Mouse (Mus musculus) midbrain, embryonic 13.5 days (tissue): ENCODE results near the gene Supt5. TPM values are rescaled to one million over a fixed set of nuclear protein-coding genes. Genes with fewer than 3 reads are reported as not detected.

Experiments
- ATAC-seq: fragments of 200-750 bp; cut with Nextera tagmentation; 2 replicates; pipeline ENCODE4 v1.8.0; 2017; ENCODE audit warnings: mild to moderate bottlenecking, moderate TSS enrichment, moderate library complexity
- H3K27ac ChIP-seq: fragments of 300-500 bp; sonication (generic); 2 replicates; pipeline ENCODE4 v1.5.1; 2015; ENCODE audit warnings: inconsistent platforms, mild to moderate bottlenecking, moderate library complexity
- H3K27me3 ChIP-seq: fragments of 300-500 bp; sonication (generic); 2 replicates; pipeline ENCODE4 v1.6.1; 2015; ENCODE audit warnings: mild to moderate bottlenecking, inconsistent platforms
- H3K36me3 ChIP-seq: fragments of 300-500 bp; sonication (generic); 2 replicates; pipeline ENCODE4 v1.6.1; 2015; ENCODE audit warnings: mild to moderate bottlenecking, inconsistent platforms
- H3K4me1 ChIP-seq: fragments of 300-500 bp; sonication (generic); replicated peaks from 2 replicates; pipeline ENCODE4 v1.6.1; 2015; ENCODE audit warnings: inconsistent platforms
- H3K4me2 ChIP-seq: fragments of 300-500 bp; sonication (generic); replicated peaks from 2 replicates; pipeline ENCODE4 v1.6.1; 2015; ENCODE audit warnings: moderate library complexity, mild to moderate bottlenecking, inconsistent platforms
- H3K4me3 ChIP-seq: fragments of 300-500 bp; sonication (generic); replicated peaks from 2 replicates; pipeline ENCODE4 v1.5.1; 2015; ENCODE audit warnings: mild to moderate bottlenecking, inconsistent platforms
- H3K9ac ChIP-seq: fragments of 300-500 bp; sonication (generic); replicated peaks from 2 replicates; pipeline ENCODE4 v1.6.1; 2015; ENCODE audit warnings: mild to moderate bottlenecking, inconsistent platforms
- H3K9me3 ChIP-seq: fragments of 300-500 bp; sonication (generic); 2 replicates; pipeline ENCODE4 v1.6.1; 2016; ENCODE audit warnings: mild to moderate bottlenecking, inconsistent platforms
- WGBS: fragments of 180-500 bp; shearing (Covaris S2); methylation state at CpG from one replicate; pipeline ENCODE4 v1.1.7; 2015; 5-methylcytosine and 5-hydroxymethylcytosine counted together
- polyA plus RNA-seq: library from polyadenylated mRNA; unstranded; fragments of >200 nt; fragmentation: Nextera tagmentation; extraction: Ambion mirVana; gene quantifications from 2 replicates; pipeline ENCODE4 v1.2.1, GENCODE M21; 2015

Gene Supt5
- polyA plus RNA-seq, 1 experiment from 2014 or later, result 98.8 TPM

GRCm38 (mm10) chr7:28311151-28311925 lies 27.2 kb downstream of the Supt5 start:
- Histone ChIP-seq H3K9me3 (no peaks in the 10 kb centered on the region), H3K9ac (peak overlapping the region; percentile 87), H3K4me3 (peak overlapping the region; percentile 85), H3K36me3 (peaks cover 63% of the 10 kb centered on the region), H3K4me1 (peaks cover 32% of the 10 kb centered on the region), H3K27me3 (no peaks in the 10 kb centered on the region), H3K4me2 (peak overlapping the region; percentile 92), H3K27ac (peak overlapping the region; percentile 81)
- WGBS, result 6% methylated on average over 35 of the region's 35 CpGs
- ATAC-seq, result peak; percentile 68

DNA sequence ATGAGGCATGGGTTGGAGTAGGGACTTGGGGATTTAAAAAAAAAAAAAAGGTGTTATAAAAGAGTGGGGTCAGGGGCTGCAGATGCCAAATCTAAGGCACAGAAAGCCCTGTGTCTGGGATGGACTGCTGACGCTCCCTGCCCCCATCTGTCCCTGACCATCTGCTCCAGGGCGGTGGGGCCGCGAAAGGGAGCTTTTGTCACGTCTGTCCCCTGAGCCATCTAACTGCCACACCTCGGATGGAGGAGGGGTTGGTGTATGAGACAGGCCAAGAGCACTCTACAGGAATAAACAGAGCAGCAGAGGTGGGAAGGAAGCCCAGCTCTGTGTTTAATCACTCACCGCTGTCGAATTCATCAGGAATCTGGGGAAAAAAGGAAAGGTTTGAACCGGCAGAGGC lies 28.8 kb downstream of the Supt5 start:
- no peaks in the 10 kb centered on the region for H3K9me3 ChIP-seq
- H3K36me3 ChIP-seq, result peaks cover 63% of the 10 kb centered on the region
- 48% methylated on average over 9 of the region's 9 CpGs for WGBS
- no peak for ATAC-seq
- peaks cover 32% of the 10 kb centered on the region for H3K4me1 ChIP-seq
- H3K4me2 ChIP-seq, result peak overlapping the region; percentile 92
- no peaks in the 10 kb centered on the region for H3K27me3 ChIP-seq
- H3K4me3 ChIP-seq, result 0 out of 2 replicates have a peak overlapping the region, but pooled peaks have one; percentile 85
- H3K9ac ChIP-seq, result 0 out of 2 replicates have a peak overlapping the region, but pooled peaks have one; percentile 14
- H3K27ac ChIP-seq, result peak overlapping the region; percentile 39; the same call in 1 of the 2 replicates

GRCm38 (mm10) chr7:28306216-28306615 lies 32.3 kb downstream of the Supt5 start:
- H3K36me3 ChIP-seq, result peaks cover 56% of the 10 kb centered on the region

GRCm38 (mm10) chr7:28305641-28306040 lies 32.9 kb downstream of the Supt5 start:
- peaks cover 56% of the 10 kb centered on the region for H3K36me3 ChIP-seq
- no peaks in the 10 kb centered on the region for H3K9me3 ChIP-seq
- no peaks in the 10 kb centered on the region for H3K27me3 ChIP-seq
- no peak overlapping the region for H3K4me3 ChIP-seq
- peaks cover 49% of the 10 kb centered on the region for H3K4me1 ChIP-seq
- H3K9ac ChIP-seq, result no peak overlapping the region
- H3K27ac ChIP-seq, result no peak overlapping the region
- H3K4me2 ChIP-seq, result no peak overlapping the region
- WGBS, result 91% methylated on average over 10 of the region's 10 CpGs
- no peak for ATAC-seq

More at GRCm38 (mm10) chr7:28306216-28306615, 32.3 kb downstream of the Supt5 start:
- H3K27ac ChIP-seq, result no peak overlapping the region
- WGBS, result 91% methylated on average over 8 of the region's 8 CpGs
- no peak for ATAC-seq
- no peak overlapping the region for H3K9ac ChIP-seq
- no peaks in the 10 kb centered on the region for H3K9me3 ChIP-seq
- peaks cover 51% of the 10 kb centered on the region for H3K4me1 ChIP-seq
- H3K27me3 ChIP-seq, result no peaks in the 10 kb centered on the region
- H3K4me2 ChIP-seq, result no peak overlapping the region
- no peak overlapping the region for H3K4me3 ChIP-seq

DNA sequence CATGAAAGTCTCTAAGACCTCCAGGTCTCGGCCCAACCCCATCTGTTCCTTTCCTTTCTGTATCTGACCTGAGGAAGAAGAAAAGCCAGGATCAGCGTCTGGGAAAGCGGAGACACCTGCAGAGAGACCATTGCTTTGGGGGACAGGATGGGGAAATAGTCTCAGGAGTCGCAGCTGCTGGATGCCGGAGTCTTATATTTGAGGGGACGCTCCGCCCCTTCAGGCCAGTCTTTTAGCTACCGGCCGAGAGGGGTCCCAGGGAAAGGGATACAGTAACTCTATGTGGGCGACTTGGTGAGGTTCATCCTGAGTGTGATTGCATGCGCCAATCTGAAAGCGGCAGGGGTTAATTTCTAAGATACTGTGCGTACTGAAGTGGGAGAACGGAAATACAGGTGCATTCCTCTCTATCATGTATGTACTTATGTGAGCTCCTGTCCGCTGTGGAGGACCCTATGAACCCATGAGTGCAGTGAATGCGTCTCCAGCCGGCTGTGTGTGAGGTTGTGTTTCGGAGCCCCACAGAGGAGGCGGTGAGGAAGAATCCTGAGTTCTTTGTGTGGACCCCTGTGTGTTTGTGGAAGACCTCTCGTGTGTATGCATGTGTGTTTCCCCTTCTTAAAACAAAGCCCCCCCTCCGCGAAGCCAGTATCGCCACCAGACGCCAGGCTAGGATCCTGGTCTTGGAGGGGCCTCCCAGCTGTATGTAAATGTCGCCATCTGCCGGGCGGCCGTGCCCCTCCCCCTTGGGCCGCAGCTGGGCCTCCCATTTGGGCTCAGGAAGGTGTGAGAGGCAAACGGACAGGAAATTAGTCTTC lies 36.7 kb downstream of the Supt5 start, which contains the start of gene Dll3:
Gene Dll3, minus strand, starts transcription at position 623 of the 818 bp plus-strand sequence.
- 2% methylated on average over 30 of the region's 30 CpGs for WGBS
- H3K27ac ChIP-seq, result peak within 1 kb of the TSS; percentile 92
- H3K4me3 ChIP-seq, result peak within 1 kb of the TSS; percentile 63
- ATAC-seq, result peak; percentile 75
- peak within 1 kb of the TSS; percentile 77 for H3K4me2 ChIP-seq
- no peaks in the 10 kb centered on the region for H3K9me3 ChIP-seq
- peaks cover 5% of the 10 kb centered on the region for H3K27me3 ChIP-seq
- peaks cover 47% of the 10 kb centered on the region for H3K4me1 ChIP-seq
- H3K9ac ChIP-seq, result peak within 1 kb of the TSS; percentile 84
- peaks cover 22% of the 10 kb centered on the region for H3K36me3 ChIP-seq

DNA sequence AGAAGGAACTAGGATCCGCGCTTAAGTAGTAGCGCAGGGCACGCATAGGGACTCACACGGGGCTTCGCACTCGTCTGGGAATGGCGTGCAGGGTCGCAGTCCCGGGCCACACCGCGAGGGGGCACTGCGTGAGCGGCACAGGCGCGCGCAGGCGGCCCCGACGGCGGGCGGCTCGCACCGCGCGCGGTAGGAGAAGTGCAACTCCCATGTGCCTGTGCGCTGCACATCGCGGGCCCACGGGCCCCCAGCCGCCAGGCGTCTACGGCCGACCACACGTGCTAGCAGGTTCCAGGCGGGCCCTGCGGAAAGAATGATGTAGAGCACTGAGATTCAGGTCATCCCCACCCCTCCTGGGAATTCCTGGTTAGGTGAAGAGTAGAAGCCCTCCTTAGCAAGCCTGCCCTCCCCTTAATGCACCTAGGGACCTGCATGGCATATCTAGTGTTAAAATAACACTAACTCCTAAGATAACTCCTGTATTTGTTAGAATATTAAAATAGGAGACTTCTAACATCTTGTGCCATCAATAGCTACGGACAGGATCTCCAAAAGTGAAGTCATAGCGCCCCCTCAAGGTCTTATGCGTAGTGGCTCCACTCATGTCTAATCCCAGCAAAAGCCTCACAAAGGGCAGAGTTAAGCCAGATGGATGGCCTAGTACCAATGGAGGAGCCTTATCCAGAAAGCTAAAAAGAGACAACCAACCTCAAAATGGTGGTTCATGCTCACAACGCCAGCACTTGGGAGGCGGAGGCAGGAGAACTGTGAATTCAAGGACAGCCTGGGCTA lies 39.5 kb downstream of the Supt5 start:
- H3K4me2 ChIP-seq, result peak overlapping the region; percentile 77
- peak overlapping the region; percentile 62 for H3K27ac ChIP-seq
- H3K27me3 ChIP-seq, result peaks cover 22% of the 10 kb centered on the region
- H3K4me1 ChIP-seq, result peaks cover 65% of the 10 kb centered on the region
- peak; percentile 18; the same call in 1 of the 2 replicates for ATAC-seq
- H3K9me3 ChIP-seq, result no peaks in the 10 kb centered on the region
- peak overlapping the region; percentile 61 for H3K9ac ChIP-seq
- peak overlapping the region; percentile 63 for H3K4me3 ChIP-seq
- 10% methylated on average over 43 of the region's 43 CpGs for WGBS
- H3K36me3 ChIP-seq, result no peaks in the 10 kb centered on the region

- ATAC-seq, result peak; percentile 63
- peak overlapping the region; percentile 55 for H3K4me3 ChIP-seq
- no peak overlapping the region for H3K27ac ChIP-seq
- peak overlapping the region; percentile 74 for H3K9ac ChIP-seq
- H3K4me1 ChIP-seq, result peaks cover 51% of the 10 kb centered on the region
- no peaks in the 10 kb centered on the region for H3K9me3 ChIP-seq
- H3K4me2 ChIP-seq, result peak overlapping the region; percentile 76
- peaks cover 63% of the 10 kb centered on the region for H3K27me3 ChIP-seq
- under 1% methylated on average over 63 of the region's 63 CpGs for WGBS
- H3K36me3 ChIP-seq, result 0 out of 2 replicates have a peak, but pooled peaks cover 2% of the 10 kb centered on the region
Observed at GRCm38 (mm10) chr7:28294481-28294880, 44.1 kb downstream of the Supt5 start.

- Histone ChIP-seq H3K4me2 (peak within 1 kb of the TSS; percentile 49), H3K4me1 (peaks cover 43% of the 10 kb centered on the region), H3K27ac (no peak within 1 kb of the TSS), H3K36me3 (0 out of 2 replicates have a peak, but pooled peaks cover 2% of the 10 kb centered on the region), H3K9me3 (no peaks in the 10 kb centered on the region), H3K4me3 (peak within 1 kb of the TSS; percentile 25), H3K27me3 (peaks cover 73% of the 10 kb centered on the region), H3K9ac (peak within 1 kb of the TSS; percentile 36; the same call in 1 of the 2 replicates)
- WGBS, result 1% methylated on average over 52 of the region's 52 CpGs
- ATAC-seq, result peak; percentile 44
Observed at GRCm38 (mm10) chr7:28290638-28291590, 47.6 kb downstream of the Supt5 start, which contains the start of gene Selenov. Gene Selenov (minus strand): TSS chr7:28291186.

GRCm38 (mm10) chr7:28290165-28290564 lies 48.4 kb downstream of the Supt5 start:
- 2% methylated on average over 18 of the region's 18 CpGs for WGBS
- ATAC-seq, result peak; percentile 25; the same call in 1 of the 2 replicates

DNA sequence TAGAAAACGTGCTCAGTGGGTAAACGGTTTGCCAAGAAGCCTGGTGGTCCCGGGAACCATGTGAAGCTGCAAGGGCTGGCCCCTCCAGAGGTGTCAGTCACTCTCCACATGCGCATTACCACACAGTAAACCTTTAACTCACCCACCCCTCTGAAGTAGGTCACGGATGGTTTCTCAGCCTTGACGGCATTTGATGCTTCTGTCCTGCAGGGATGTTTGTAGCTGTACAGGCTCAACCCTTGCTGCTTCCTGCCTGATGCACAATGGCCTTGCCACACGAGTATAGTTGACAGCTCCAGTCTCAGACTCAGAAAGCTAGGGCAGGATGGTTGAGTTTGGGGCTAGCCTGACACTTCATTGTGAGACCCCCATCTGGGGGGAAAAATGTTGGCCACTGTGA lies 57.9 kb downstream of the Supt5 start:
- H3K27me3 ChIP-seq, result no peaks in the 10 kb centered on the region
- ATAC-seq, result no peak
- H3K36me3 ChIP-seq, result no peaks in the 10 kb centered on the region

More at GRCm38 (mm10) chr7:28290165-28290564, 48.4 kb downstream of the Supt5 start:
- H3K9ac ChIP-seq, result peak overlapping the region; percentile 36; the same call in 1 of the 2 replicates
- 0 out of 2 replicates have a peak, but pooled peaks cover 2% of the 10 kb centered on the region for H3K36me3 ChIP-seq
- no peaks in the 10 kb centered on the region for H3K9me3 ChIP-seq
- peaks cover 40% of the 10 kb centered on the region for H3K4me1 ChIP-seq
- peaks cover 66% of the 10 kb centered on the region for H3K27me3 ChIP-seq
- H3K27ac ChIP-seq, result no peak overlapping the region
- peak overlapping the region; percentile 49 for H3K4me2 ChIP-seq
- H3K4me3 ChIP-seq, result peak overlapping the region; percentile 25

More for the DNA sequence above, 57.9 kb downstream of the Supt5 start:
- Histone ChIP-seq H3K4me2 (no peak overlapping the region), H3K9me3 (no peaks in the 10 kb centered on the region), H3K4me1 (peaks cover 20% of the 10 kb centered on the region), H3K4me3 (no peak overlapping the region), H3K9ac (no peak overlapping the region), H3K27ac (no peak overlapping the region)
- 82% methylated on average over 7 of the region's 7 CpGs for WGBS
